21 mouse cellular contexts compared by ENCODE assay signal in genomic region chr4:124782395-124782794, GRCm38 (mm10). TPM values are rescaled to one million over a fixed set of nuclear protein-coding genes. Genes with fewer than 3 reads are reported as not detected.
DNase-seq lines count a peak whose midpoint lies in the region; ATAC-seq and TF ChIP-seq lines count a peak whose summit lies in the region.
"Had no signal": no experiment of that assay in that cellular context is flagged by ENCODE, and none has a peak within 500 bp of the region (broad histone marks: within the 10 kb centered on the region; RNA-seq: fewer than 3 reads in every experiment).

No protein-coding gene starts in this region.

- intact Hi-C loops in left cerebral cortex, postnatal 25 days (cut with DNase I): no loop called here

- WGBS in embryonic facial prominence, embryonic 14.5 days: 85% methylated on average over 8 of the region's 8 CpGs
- WGBS in embryonic facial prominence, embryonic 10.5 days: 90% methylated on average over 8 of the region's 8 CpGs
- WGBS in limb, embryonic 14.5 days: 90% methylated on average over 8 of the region's 8 CpGs
- 95% methylated on average over 8 of the region's 8 CpGs for WGBS in limb, embryonic 10.5 days

- no peaks in the 10 kb centered on the region for H3K9me3 ChIP-seq in embryonic facial prominence, embryonic 14.5 days (ENCODE audit: control insufficient read depth, low read length)
- no peaks in the 10 kb centered on the region for H3K9me3 ChIP-seq in embryonic facial prominence, embryonic 10.5 days
- H3K9me3 ChIP-seq in limb, embryonic 14.5 days (ENCODE audit: control insufficient read depth, low read length): no peaks in the 10 kb centered on the region
- H3K9me3 ChIP-seq in limb, embryonic 10.5 days (replicated peaks): no peaks in the 10 kb centered on the region
- H3K9me3 ChIP-seq: G1E had no signal

- H3K36me3 ChIP-seq in embryonic facial prominence, embryonic 14.5 days (ENCODE audit: control insufficient read depth, insufficient read depth, low read length): peaks cover 84% of the 10 kb centered on the region
- peaks cover 86% of the 10 kb centered on the region for H3K36me3 ChIP-seq in embryonic facial prominence, embryonic 10.5 days (replicated peaks)
- peaks cover 66% of the 10 kb centered on the region for H3K36me3 ChIP-seq in limb, embryonic 14.5 days (ENCODE audit: control insufficient read depth, insufficient read depth, low read length)
- peaks cover 68% of the 10 kb centered on the region for H3K36me3 ChIP-seq in limb, embryonic 10.5 days
- peaks cover 59% of the 10 kb centered on the region for H3K36me3 ChIP-seq in myocyte (ENCODE audit: control insufficient read depth, insufficient read depth)

- no peak for ATAC-seq in embryonic facial prominence, embryonic 14.5 days (ENCODE audit: low read depth)
- no peak for ATAC-seq in limb, embryonic 14.5 days (ENCODE audit: low FRiP score, low read depth)
- ATAC-seq: activated CD4-positive, CD25-positive, alpha-beta regulatory T cell, adult 4 months; CD4-positive, CD25-positive, alpha-beta regulatory T cell, adult 4 months; Patski had no signal

- H3K9ac ChIP-seq in embryonic facial prominence, embryonic 14.5 days (ENCODE audit: low read depth, low read length): no peak overlapping the region
- no peak overlapping the region for H3K9ac ChIP-seq in limb, embryonic 14.5 days (ENCODE audit: low read depth, low read length, severe bottlenecking)

- no peaks in the 10 kb centered on the region for H3K27me3 ChIP-seq in embryonic facial prominence, embryonic 14.5 days (replicated peaks; ENCODE audit: control insufficient read depth, insufficient read depth, low read length)
- no peaks in the 10 kb centered on the region for H3K27me3 ChIP-seq in embryonic facial prominence, embryonic 10.5 days (replicated peaks; ENCODE audit: low read depth, poor library complexity, severe bottlenecking)
- H3K27me3 ChIP-seq in limb, embryonic 14.5 days (ENCODE audit: control insufficient read depth, insufficient read depth, low read length): no peaks in the 10 kb centered on the region
- no peaks in the 10 kb centered on the region for H3K27me3 ChIP-seq in limb, embryonic 10.5 days (ENCODE audit: low read depth, poor library complexity, severe bottlenecking)
- no peaks in the 10 kb centered on the region for H3K27me3 ChIP-seq in myocyte (ENCODE audit: control insufficient read depth, insufficient read depth, insufficient read length)
- H3K27me3 ChIP-seq: CH12.LX, Patski had no signal

- no peak overlapping the region for H3K27ac ChIP-seq in embryonic facial prominence, embryonic 14.5 days (replicated peaks; ENCODE audit: low read depth, low read length)
- no peak overlapping the region for H3K27ac ChIP-seq in embryonic facial prominence, embryonic 10.5 days (replicated peaks)
- H3K27ac ChIP-seq in limb, embryonic 14.5 days (replicated peaks; ENCODE audit: low read depth, low read length): no peak overlapping the region
- H3K27ac ChIP-seq in limb, embryonic 10.5 days: no peak overlapping the region

- no peak for TF ChIP-seq POLR2A in limb, embryonic 14.5 days (IDR thresholded peaks at IDR 0.05; ENCODE audit: borderline replicate concordance, extremely low read depth, insufficient read depth, insufficient read length)
- TF ChIP-seq POLR2A in myocyte (IDR thresholded peaks at IDR 0.05; ENCODE audit: insufficient read length, low read depth): no peak

- no peak overlapping the region for H3K4me3 ChIP-seq in embryonic facial prominence, embryonic 14.5 days (ENCODE audit: low read depth, low read length)
- no peak overlapping the region for H3K4me3 ChIP-seq in embryonic facial prominence, embryonic 10.5 days
- no peak overlapping the region for H3K4me3 ChIP-seq in limb, embryonic 14.5 days (replicated peaks; ENCODE audit: low read length)
- no peak overlapping the region for H3K4me3 ChIP-seq in limb, embryonic 10.5 days
- H3K4me3 ChIP-seq in myocyte: no peak overlapping the region

- no peak overlapping the region for H3K4me2 ChIP-seq in embryonic facial prominence, embryonic 14.5 days (ENCODE audit: low read depth, low read length)
- H3K4me2 ChIP-seq in limb, embryonic 14.5 days (replicated peaks; ENCODE audit: low read depth, low read length, severe bottlenecking): no peak overlapping the region
- peak overlapping the region; percentile 68 for H3K4me2 ChIP-seq in myocyte (ENCODE audit: low read depth)

- no peaks in the 10 kb centered on the region for H3K79me2 ChIP-seq in myocyte (ENCODE audit: control insufficient read depth, insufficient read depth)

- H3K4me1 ChIP-seq in embryonic facial prominence, embryonic 14.5 days (ENCODE audit: control insufficient read depth, insufficient read depth, low read length): no peaks in the 10 kb centered on the region
- H3K4me1 ChIP-seq in embryonic facial prominence, embryonic 10.5 days: no peaks in the 10 kb centered on the region
- no peaks in the 10 kb centered on the region for H3K4me1 ChIP-seq in limb, embryonic 14.5 days (ENCODE audit: control insufficient read depth, insufficient read depth, low read length)
- no peaks in the 10 kb centered on the region for H3K4me1 ChIP-seq in limb, embryonic 10.5 days

- H3ac ChIP-seq in myocyte (ENCODE audit: control insufficient read depth, insufficient read length): no peak overlapping the region

- peak; percentile 14 for DNase-seq in embryonic facial prominence, embryonic 14.5 days (ENCODE audit: low spot score)
- DNase-seq in embryonic facial prominence, embryonic 10.5 days (ENCODE audit: low spot score): no peak
- DNase-seq in limb, embryonic 14.5 days (ENCODE audit: low spot score): peak; percentile 9
- DNase-seq in limb, embryonic 10.5 days (ENCODE audit: low spot score): no peak
- DNase-seq in left cerebral cortex, postnatal 25 days (ENCODE audit: low spot score in 2 of 2): no peak
- DNase-seq: adrenal gland, adult 2 months; adrenal gland, adult 8-10 months; adrenal gland, postnatal 10 days; adrenal gland, postnatal 14 days; adrenal gland, postnatal 25 days; adrenal gland, postnatal 36 days; B cell, adult 2 months; cerebellum, adult 11 months; cerebellum, adult 11-12 months; cerebellum, adult 18-20 months had no signal

TF ChIP-seq in myocyte, 11 proteins besides CTCF, POLR2A, EP300 and RAD21:
- TF ChIP-seq MYOG (IDR thresholded peaks at IDR 0.05; ENCODE audit: control insufficient read depth in 1 of 3, insufficient read depth in 1 of 3, insufficient read length in 2 of 3, low read depth in 2 of 3): peak in 2 of 3 experiments; percentile 71 to 90
- TF ChIP-seq TCF12 (IDR thresholded peaks at IDR 0.05; ENCODE audit: insufficient read depth, poor library complexity, severe bottlenecking): peak; percentile 44
- peak; percentile 81 to 94 (median 84) for TF ChIP-seq MYOD1 (IDR thresholded peaks at IDR 0.05; ENCODE audit: control insufficient read depth in 1 of 3, insufficient read length in 2 of 3, low read depth in 2 of 3)
- no peak for TF ChIP-seq MAX (IDR thresholded peaks at IDR 0.05; ENCODE audit: low read depth)

RNA-seq across cellular contexts. Expression of gene Mtf1, which starts 19.5 kb away (rescaled TPM):
- polyA plus RNA-seq in embryonic facial prominence, embryonic 14.5 days (2014; fragmentation: Nextera tagmentation; extraction: Ambion mirVana): 9.9 and 11.5 TPM in 2 replicates
- polyA plus RNA-seq in embryonic facial prominence, embryonic 10.5 days (2016; fragmentation: Nextera tagmentation; extraction: Ambion mirVana): 15.9 and 17.9 TPM in 2 replicates
- polyA plus RNA-seq in limb, embryonic 14.5 days (2012; rRNA removed): 9.3 and 10.3 TPM in 2 replicates
- 9.8 and 10.1 TPM in 2 replicates for polyA plus RNA-seq in limb, embryonic 14.5 days (2014; fragmentation: Nextera tagmentation; extraction: Ambion mirVana)
- 15.6 and 17.3 TPM in 2 replicates for polyA plus RNA-seq in limb, embryonic 10.5 days (2016; fragmentation: Nextera tagmentation; extraction: Ambion mirVana)
- 12.9 TPM for polyA plus RNA-seq in myocyte (2012; fragmentation: generic; extraction: Trizol)
- total RNA-seq in left cerebral cortex, postnatal 25 days (2021): 10 to 100 TPM; 25.2 to 29.7 TPM

RNA-seq across cellular contexts. Expression of gene Inpp5b, which starts 40.7 kb away (rescaled TPM):
- 23.7 and 29.5 TPM in 2 replicates for polyA plus RNA-seq in embryonic facial prominence, embryonic 14.5 days (2014; fragmentation: Nextera tagmentation; extraction: Ambion mirVana)
- 25.0 and 25.2 TPM in 2 replicates for polyA plus RNA-seq in embryonic facial prominence, embryonic 10.5 days (2016; fragmentation: Nextera tagmentation; extraction: Ambion mirVana)
- 44.3 and 47.9 TPM in 2 replicates for polyA plus RNA-seq in limb, embryonic 14.5 days (2012; rRNA removed)
- 26.2 and 28.3 TPM in 2 replicates for polyA plus RNA-seq in limb, embryonic 14.5 days (2014; fragmentation: Nextera tagmentation; extraction: Ambion mirVana)
- 22.7 and 22.8 TPM in 2 replicates for polyA plus RNA-seq in limb, embryonic 10.5 days (2016; fragmentation: Nextera tagmentation; extraction: Ambion mirVana)
- 25.1 TPM for polyA plus RNA-seq in myocyte (2012; fragmentation: generic; extraction: Trizol)
- total RNA-seq in left cerebral cortex, postnatal 25 days (2021): 10 to 100 TPM; 35.3 to 36.4 TPM

Comparison
In these comparisons a context has a peak if more than half of its experiments do, and no peak if none do; other contexts are left out.
1. DNase-seq: peak in embryonic facial prominence, embryonic 14.5 days (single experiment) and limb, embryonic 14.5 days (single experiment); none in embryonic facial prominence, embryonic 10.5 days (single experiment), limb, embryonic 10.5 days (single experiment) and left cerebral cortex, postnatal 25 days (0 of 2).